Mouse (Mus musculus) MEL (cell line): Measurements from ENCODE around the gene Jarid2.

Source experiments
- BHLHE40 ChIP-seq: IDR thresholded peaks from 2 replicates; pipeline ENCODE4 v1.6.1; 2012; ENCODE audit warnings: low read depth, mild to moderate bottlenecking, inconsistent platforms, low read length, improper control_type of control experiment, borderline replicate concordance
- CHD2 ChIP-seq: IDR thresholded peaks from 2 replicates; pipeline ENCODE4 v1.6.1; 2011; ENCODE audit warnings: low read length, improper control_type of control experiment
- CTCF ChIP-seq, 3 experiments: IDR thresholded peaks in 2 of 3; conservative IDR thresholded peaks in 1 of 3; 2 replicates each; pipeline ENCODE4 v1.5.1; 2011 to 2012; ENCODE audit warnings: low read length in 3 of 3, low read depth in 2 of 3, mild to moderate bottlenecking in 2 of 3, improper control_type of control experiment in 1 of 3, inconsistent platforms in 1 of 3, mixed read lengths in 1 of 3, moderate library complexity in 1 of 3; ENCODE audit not compliant: control insufficient read depth in 1 of 3, insufficient read depth in 1 of 3, poor library complexity in 1 of 3, severe bottlenecking in 1 of 3
- E2F4 ChIP-seq: IDR thresholded peaks from 2 replicates; pipeline ENCODE4 v1.6.1; 2011; ENCODE audit warnings: low read depth, low read length, improper control_type of control experiment, borderline replicate concordance
- MAZ ChIP-seq: IDR thresholded peaks from 2 replicates; pipeline ENCODE4 v1.6.1; 2012; ENCODE audit warnings: low read depth, mild to moderate bottlenecking, inconsistent platforms, low read length, improper control_type of control experiment
- MEF2A ChIP-seq: IDR thresholded peaks from 2 replicates; pipeline ENCODE4 v1.6.1; 2014; ENCODE audit warnings: low read depth, mild to moderate bottlenecking, inconsistent platforms, low read length, improper control_type of control experiment; ENCODE audit not compliant: poor library complexity, insufficient replicate concordance, severe bottlenecking; ENCODE audit errors: extremely low read depth
- POLR2A ChIP-seq, 2 experiments: IDR thresholded peaks; 2 replicates each; pipeline ENCODE4 v1.6.1; 2011 to 2012; ENCODE audit warnings: low read length in 2 of 2, mild to moderate bottlenecking in 2 of 2, control low read depth in 1 of 2, improper control_type of control experiment in 1 of 2, low read depth in 1 of 2, moderate library complexity in 1 of 2; ENCODE audit not compliant: control insufficient read depth in 1 of 2, insufficient read depth in 1 of 2, poor library complexity in 1 of 2
- UBTF ChIP-seq: IDR thresholded peaks from 2 replicates; pipeline ENCODE4 v1.6.1; 2012; ENCODE audit warnings: low read depth, mild to moderate bottlenecking, inconsistent platforms, low read length, improper control_type of control experiment, moderate library complexity, borderline replicate concordance; ENCODE audit not compliant: insufficient read depth

- TF ChIP-seq CTCF (IDR thresholded peaks at IDR 0.05 in 2 of 3, conservative IDR thresholded peaks at IDR 0.05 in 1 of 3; ENCODE audit: control insufficient read depth in 1 of 3, insufficient read depth in 1 of 3, low read depth in 2 of 3, low read length in 3 of 3, poor library complexity in 1 of 3, severe bottlenecking in 1 of 3) (no peak), POLR2A (IDR thresholded peaks at IDR 0.05; ENCODE audit: control insufficient read depth in 1 of 2, insufficient read depth in 1 of 2, low read depth in 1 of 2, low read length in 2 of 2, poor library complexity in 1 of 2) (no peak), MEF2A (no peak), BHLHE40 (no peak), UBTF (no peak), CHD2 (no peak), MAZ (no peak), E2F4 (no peak)
These were observed 67.5 kb downstream of the Jarid2 start for GRCm38 (mm10) chr13:44796775-44797174.
